Mouse (Mus musculus): ENCODE measurements around the gene Med13l.

- no peak for TF ChIP-seq CTCF (conservative IDR thresholded peaks at IDR 0.05; ENCODE audit: insufficient read depth, insufficient read length, low read depth, low read length)
- TF ChIP-seq POLR2A (IDR thresholded peaks at IDR 0.05; ENCODE audit: low read depth, low read length) = no peak
Observed at GRCm38 (mm10) chr5:118782139-118782538, 221.7 kb downstream of the Med13l start.
